Mouse (Mus musculus) C2C12 (cell line): ENCODE measurements around the gene Izumo4. TPM values are rescaled to one million over a fixed set of nuclear protein-coding genes. Genes with fewer than 3 reads are reported as not detected.

Source experiments
- H3K27me3 ChIP-seq: one replicate; pipeline ENCODE4 v1.6.1; 2011; ENCODE audit not compliant: control insufficient read depth, insufficient read depth, insufficient read length
- H3K36me3 ChIP-seq: one replicate; pipeline ENCODE4 v1.6.1; 2011; ENCODE audit not compliant: control insufficient read depth, insufficient read depth
- H3K4me3 ChIP-seq: one replicate; pipeline ENCODE4 v1.5.1; 2011; ENCODE audit warnings: mild to moderate bottlenecking, control low read depth; ENCODE audit not compliant: poor library complexity, insufficient read depth, severe bottlenecking
- H3K79me2 ChIP-seq: one replicate; pipeline ENCODE4 v1.6.1; 2011; ENCODE audit not compliant: control insufficient read depth, insufficient read depth
- H3K79me3 ChIP-seq: one replicate; pipeline ENCODE4 v1.6.1; 2011; ENCODE audit warnings: low read depth, control low read depth
- H3ac ChIP-seq: one replicate; pipeline ENCODE3; 2011; ENCODE audit warnings: low read depth; ENCODE audit not compliant: control insufficient read depth, insufficient read length
- CEBPB ChIP-seq: IDR thresholded peaks from one replicate; pipeline ENCODE4 v1.6.1; 2011; ENCODE audit warnings: low read depth, mild to moderate bottlenecking, control low read depth, moderate library complexity
- CTCF ChIP-seq: IDR thresholded peaks from one replicate; pipeline ENCODE4 v1.5.1; 2011; ENCODE audit not compliant: control insufficient read depth, insufficient read depth, insufficient read length
- FOSL1 ChIP-seq: IDR thresholded peaks from one replicate; pipeline ENCODE4 v1.8.0; 2011; ENCODE audit warnings: mild to moderate bottlenecking, low read length; ENCODE audit not compliant: poor library complexity, insufficient read depth, severe bottlenecking
- MAX ChIP-seq: IDR thresholded peaks from one replicate; pipeline ENCODE4 v1.6.1; 2011; ENCODE audit warnings: mild to moderate bottlenecking, control low read depth
- MYOD1 ChIP-seq: IDR thresholded peaks from one replicate; pipeline ENCODE4 v1.6.1; 2011; ENCODE audit warnings: low read depth; ENCODE audit not compliant: control insufficient read depth, insufficient read length
- MYOG ChIP-seq: IDR thresholded peaks from one replicate; pipeline ENCODE4 v1.6.1; 2011; ENCODE audit not compliant: control insufficient read depth, insufficient read length; ENCODE audit errors: extremely low read depth
- USF1 ChIP-seq: IDR thresholded peaks from one replicate; pipeline ENCODE4 v1.6.1; 2011; ENCODE audit warnings: low read depth, mild to moderate bottlenecking, control low read depth, moderate library complexity
- long read RNA-seq, 2 experiments: library from polyadenylated mRNA; unstranded; transcript quantifications; one replicate each; pipeline ENCODE4 v2.0.0; 2019 to 2020
- polyA plus RNA-seq: library from polyadenylated mRNA; unstranded; fragments of >200 nt; fragmentation: generic; extraction: Trizol; gene quantifications from one replicate; pipeline ENCODE4 v1.2.1, GENCODE M21; 2012; ENCODE audit warnings: missing spikeins

The Izumo4 gene
- 0.43 TPM for polyA plus RNA-seq
- long read RNA-seq, experiment 1, partial matches to known transcripts: 0 of 1 reads
- long read RNA-seq, experiment 1, other reads (novel, unspliced or antisense): 1 of 1 reads
- long read RNA-seq, experiment 2: 0 reads

GRCm38 (mm10) chr10:80701721-80702535 lies at the start of gene Izumo4, which contains the start of gene Mob3a:
Izumo4 (plus strand) TSS chr10:80702184.
Mob3a (minus strand) TSS chr10:80701977.
- Histone ChIP-seq H3K36me3 (peaks cover 15% of the 10 kb centered on the region), H3ac (peak within 1 kb of the TSS; percentile 80), H3K79me2 (peaks cover 31% of the 10 kb centered on the region), H3K4me3 (peak within 1 kb of the TSS; percentile 44), H3K79me3 (peaks cover 6% of the 10 kb centered on the region), H3K27me3 (no peaks in the 10 kb centered on the region)
- TF ChIP-seq MYOG: no peak
- TF ChIP-seq FOSL1: no peak
- peak; percentile 52 for TF ChIP-seq MAX

- TF ChIP-seq MAX: peak; percentile 33
- TF ChIP-seq USF1: no peak
- no peak overlapping the region for H3K4me3 ChIP-seq
- H3ac ChIP-seq: no peak overlapping the region
- peaks cover 7% of the 10 kb centered on the region for H3K79me3 ChIP-seq
- H3K36me3 ChIP-seq: no peaks in the 10 kb centered on the region
- H3K27me3 ChIP-seq: no peaks in the 10 kb centered on the region
- H3K79me2 ChIP-seq: peaks cover 40% of the 10 kb centered on the region
Measured at GRCm38 (mm10) chr10:80653156-80653720, 48.7 kb upstream of the Izumo4 start.

GRCm38 (mm10) chr10:80654866-80655265 lies 47.1 kb upstream of the Izumo4 start:
- Histone ChIP-seq H3K36me3 (no peaks in the 10 kb centered on the region), H3K79me3 (peaks cover 7% of the 10 kb centered on the region), H3K79me2 (peaks cover 40% of the 10 kb centered on the region), H3ac (no peak overlapping the region), H3K27me3 (no peaks in the 10 kb centered on the region), H3K4me3 (no peak overlapping the region)
- TF ChIP-seq MAX (no peak), CEBPB (no peak), CTCF (no peak), MYOG (no peak), USF1 (no peak), MYOD1 (no peak), FOSL1 (no peak)

- Histone ChIP-seq H3K36me3 (no peaks in the 10 kb centered on the region), H3K27me3 (no peaks in the 10 kb centered on the region), H3K79me2 (peaks cover 40% of the 10 kb centered on the region), H3K79me3 (peaks cover 7% of the 10 kb centered on the region), H3ac (peak overlapping the region; percentile 100), H3K4me3 (peak overlapping the region; percentile 89)
- TF ChIP-seq USF1 (no peak), CEBPB (no peak), CTCF (no peak), MYOG (no peak), MYOD1 (no peak), FOSL1 (no peak), MAX (no peak)
Measured at GRCm38 (mm10) chr10:80655406-80656129, 46.4 kb upstream of the Izumo4 start.

DNA sequence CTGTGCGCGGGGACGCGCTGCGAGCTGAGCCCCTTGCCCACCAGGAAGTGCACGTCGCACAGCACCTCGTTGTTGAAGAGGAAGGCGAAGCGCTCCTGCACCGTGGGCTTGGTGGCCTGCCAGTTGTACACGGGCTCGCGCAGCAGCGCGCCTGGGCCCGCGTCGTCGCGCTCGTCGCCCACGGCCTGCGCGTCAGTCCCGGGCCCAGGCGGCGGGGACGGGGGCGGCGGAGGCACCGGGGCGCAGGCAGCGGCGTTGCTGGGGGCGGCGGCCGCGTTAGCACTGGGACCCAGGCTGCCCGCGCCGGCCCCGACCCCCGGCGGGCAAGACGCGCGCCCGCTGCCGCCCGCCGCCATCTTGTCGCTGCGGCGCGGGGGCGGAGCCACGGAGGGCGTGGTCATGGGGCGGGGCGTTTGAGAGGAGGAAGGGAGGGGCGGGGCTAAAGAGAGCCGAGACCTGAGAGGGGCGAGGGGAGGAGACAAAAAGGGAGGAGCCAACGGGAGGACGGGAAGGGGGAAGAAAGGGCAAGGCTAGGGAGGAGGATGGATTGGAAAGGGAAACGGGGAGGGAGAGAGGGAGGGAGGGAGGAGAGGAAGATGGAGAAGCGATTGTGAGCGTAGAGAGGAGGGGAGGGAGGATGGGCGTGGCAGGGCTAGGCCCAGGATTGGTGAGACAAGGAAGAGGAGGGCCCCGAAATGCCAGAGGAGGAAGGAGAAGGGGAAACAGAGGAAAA lies 45.7 kb upstream of the Izumo4 start:
- no peak for TF ChIP-seq MYOD1
- TF ChIP-seq MYOG: no peak
- TF ChIP-seq MAX: peak; percentile 35
- no peak for TF ChIP-seq USF1
- TF ChIP-seq CEBPB: no peak
- no peak for TF ChIP-seq CTCF

More for the DNA sequence above, 45.7 kb upstream of the Izumo4 start:
- Histone ChIP-seq H3K4me3 (peak overlapping the region; percentile 89), H3K79me3 (peaks cover 7% of the 10 kb centered on the region), H3K27me3 (no peaks in the 10 kb centered on the region), H3K79me2 (peaks cover 40% of the 10 kb centered on the region), H3K36me3 (no peaks in the 10 kb centered on the region), H3ac (peak overlapping the region; percentile 100)
